Mouse (Mus musculus) midbrain, embryonic 12.5 days (tissue): ENCODE measurements around the gene Slc25a33. TPM values are rescaled to one million over a fixed set of nuclear protein-coding genes. Genes with fewer than 3 reads are reported as not detected.
"Not testable (repeated sequence)": the region's sequence is repeated elsewhere in the genome, so short reads cannot be mapped to it uniquely, and the experiment has no call there.

ENCODE experiments used
- ATAC-seq: fragments of 200-750 bp; cut with Nextera tagmentation; 2 replicates; pipeline ENCODE4 v1.8.0; 2017; ENCODE audit warnings: low read depth, moderate TSS enrichment, moderate library complexity; ENCODE audit not compliant: low FRiP score
- H3K27ac ChIP-seq: fragments of 300-500 bp; sonication (generic); replicated peaks from 2 replicates; pipeline ENCODE4 v1.5.1; 2016; ENCODE audit warnings: mild to moderate bottlenecking
- H3K27me3 ChIP-seq: fragments of 300-500 bp; sonication (generic); 2 replicates; pipeline ENCODE4 v1.6.1; 2016; ENCODE audit warnings: mild to moderate bottlenecking
- H3K36me3 ChIP-seq: fragments of 300-500 bp; sonication (generic); 2 replicates; pipeline ENCODE4 v1.6.1; 2016
- H3K4me1 ChIP-seq: fragments of 300-500 bp; sonication (generic); 2 replicates; pipeline ENCODE4 v1.6.1; 2016
- H3K4me2 ChIP-seq: fragments of 300-500 bp; sonication (generic); replicated peaks from 2 replicates; pipeline ENCODE4 v1.6.1; 2016; ENCODE audit warnings: mild to moderate bottlenecking, moderate library complexity
- H3K4me3 ChIP-seq: fragments of 300-500 bp; sonication (generic); 2 replicates; pipeline ENCODE4 v1.5.1; 2016; ENCODE audit warnings: mild to moderate bottlenecking
- H3K9ac ChIP-seq: fragments of 300-500 bp; sonication (generic); replicated peaks from 2 replicates; pipeline ENCODE4 v1.6.1; 2016; ENCODE audit warnings: mild to moderate bottlenecking, moderate library complexity
- H3K9me3 ChIP-seq: fragments of 300-500 bp; sonication (generic); 2 replicates; pipeline ENCODE4 v1.6.1; 2016; ENCODE audit warnings: mild to moderate bottlenecking
- WGBS: fragments of 180-500 bp; shearing (Covaris S2); methylation state at CpG from one replicate; pipeline ENCODE4 v1.1.7; 2016; 5-methylcytosine and 5-hydroxymethylcytosine counted together
- polyA plus RNA-seq: library from polyadenylated mRNA; unstranded; fragments of >200 nt; fragmentation: Nextera tagmentation; extraction: Ambion mirVana; gene quantifications from 2 replicates; pipeline ENCODE4 v1.2.1, GENCODE M21; 2016

Slc25a33 gene
- polyA plus RNA-seq, 1 experiment from 2014 or later, result 17.3 TPM

DNA sequence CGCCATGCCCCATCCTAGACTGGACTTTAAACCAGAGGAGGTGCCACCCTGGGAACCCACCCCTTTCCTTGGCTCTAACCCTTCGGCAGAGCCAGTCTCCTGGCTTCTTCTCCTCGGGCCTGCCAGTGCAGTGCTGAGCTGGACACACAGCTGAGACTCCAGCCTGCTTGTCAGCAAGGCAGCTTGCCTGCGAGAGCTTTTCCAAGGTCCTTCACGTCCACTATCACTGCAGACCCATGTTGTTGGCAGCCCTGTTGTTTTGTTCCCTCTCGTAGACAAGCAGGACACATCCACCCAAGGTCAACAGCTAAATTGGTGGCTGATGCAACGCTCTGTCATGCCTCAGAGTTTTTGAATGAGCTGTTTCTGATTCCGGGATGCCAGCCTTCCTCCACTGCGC lies 3.0 kb upstream of the Slc25a33 start:
- H3K9ac ChIP-seq, result no peak overlapping the region
- H3K4me2 ChIP-seq, result no peak overlapping the region
- WGBS, result 84% methylated on average over 9 of the region's 9 CpGs
- H3K4me1 ChIP-seq, result peaks cover 21% of the 10 kb centered on the region
- H3K4me3 ChIP-seq, result no peak overlapping the region
- peaks cover 24% of the 10 kb centered on the region for H3K27me3 ChIP-seq
- no peaks in the 10 kb centered on the region for H3K9me3 ChIP-seq
- ATAC-seq, result no peak
- H3K36me3 ChIP-seq, result no peaks in the 10 kb centered on the region
- H3K27ac ChIP-seq, result no peak overlapping the region

DNA sequence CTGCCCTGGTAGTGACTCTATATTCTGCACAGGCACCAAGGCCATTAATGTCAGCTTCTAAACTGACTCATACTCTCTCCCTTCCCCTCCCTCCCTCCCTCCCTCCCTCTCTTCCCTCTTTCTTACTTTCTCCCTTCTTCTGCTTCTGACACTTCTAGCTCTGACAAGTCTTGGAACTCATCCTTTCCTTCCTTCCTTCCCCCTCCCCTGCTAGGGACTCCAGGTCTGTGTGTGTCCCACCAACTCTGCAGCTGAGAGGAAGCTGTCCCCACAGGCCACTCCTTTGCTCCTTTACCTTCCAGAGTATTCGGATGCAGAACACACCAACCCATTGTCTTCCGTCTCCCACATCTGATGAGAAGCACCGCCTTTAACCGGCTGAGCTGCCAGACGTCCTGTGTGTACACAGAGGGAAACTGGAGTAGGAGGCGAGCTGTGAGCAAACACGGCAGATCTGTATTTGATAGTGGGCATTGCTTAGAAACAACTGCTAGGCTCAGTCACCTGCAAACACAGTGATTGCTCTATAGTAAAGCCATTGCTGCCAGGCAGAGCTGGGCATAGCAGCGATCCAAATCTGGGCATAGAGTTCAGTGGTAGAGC lies 1.8 kb upstream of the Slc25a33 start:
- Histone ChIP-seq H3K9ac (0 out of 2 replicates have a peak overlapping the region, but pooled peaks have one; percentile 7), H3K27ac (no peak overlapping the region), H3K4me3 (no peak overlapping the region), H3K4me2 (no peak overlapping the region), H3K36me3 (no peaks in the 10 kb centered on the region), H3K27me3 (peaks cover 24% of the 10 kb centered on the region), H3K4me1 (peaks cover 22% of the 10 kb centered on the region), H3K9me3 (no peaks in the 10 kb centered on the region)
- ATAC-seq, result no peak
- 35% methylated on average over 8 of the region's 8 CpGs for WGBS

DNA sequence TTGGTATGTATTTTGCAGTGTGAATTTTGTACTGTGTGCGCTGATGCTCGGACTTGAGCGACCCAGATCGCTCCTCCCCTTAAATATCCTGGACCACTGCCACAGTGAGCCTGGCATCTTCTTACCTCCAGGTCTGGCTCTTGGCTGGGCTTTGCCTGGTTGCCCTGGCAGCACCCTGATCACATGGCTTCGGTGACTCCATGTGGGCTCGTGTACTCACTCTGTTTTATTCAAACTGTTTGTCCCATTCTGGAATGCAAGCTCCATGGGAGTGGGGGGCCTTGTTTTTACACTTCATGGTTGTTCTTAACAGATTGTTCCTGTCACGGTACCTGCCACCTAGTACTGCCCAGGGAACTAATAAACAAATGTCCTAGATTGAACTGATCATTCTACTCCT lies 1.3 kb upstream of the Slc25a33 start:
- 74% methylated on average over 7 of the region's 7 CpGs for WGBS

DNA sequence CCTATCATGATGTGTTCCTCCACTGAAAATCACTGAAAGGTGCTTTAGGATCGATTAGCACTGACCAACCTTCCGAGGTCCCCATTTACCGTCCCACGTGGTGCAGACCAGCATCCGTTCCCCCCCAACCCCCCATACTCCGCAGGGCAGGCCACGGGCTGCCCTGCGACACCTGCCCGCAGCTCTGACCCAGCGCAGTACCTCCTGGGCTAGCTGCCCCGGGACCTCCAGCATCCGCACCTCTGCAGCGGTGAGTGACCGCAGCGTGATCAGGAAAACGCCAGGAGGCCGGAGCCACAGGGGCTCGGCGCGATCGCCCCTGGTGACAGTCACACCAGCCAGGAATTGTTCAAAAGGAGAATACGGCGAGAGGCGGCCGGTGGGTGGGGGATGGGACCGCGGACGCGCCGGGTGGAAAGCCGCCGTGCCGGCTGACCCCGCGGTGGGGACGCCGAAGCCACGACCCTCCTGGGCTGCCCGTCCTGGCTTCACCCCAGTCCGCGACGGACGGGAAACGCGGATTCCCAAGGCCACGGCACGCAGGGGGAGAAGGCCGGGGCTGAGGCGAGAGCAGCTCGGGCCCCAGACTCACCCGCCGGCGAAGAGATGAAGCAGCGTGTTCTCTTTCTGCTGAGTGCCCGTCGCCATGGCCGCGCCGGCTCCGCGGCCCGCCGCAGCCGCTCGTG lies 526 bp downstream of the Slc25a33 start:
- peak overlapping the region; percentile 73 for H3K4me3 ChIP-seq
- peak overlapping the region; percentile 83 for H3K27ac ChIP-seq
- peaks cover 24% of the 10 kb centered on the region for H3K27me3 ChIP-seq
- H3K9ac ChIP-seq, result peak overlapping the region; percentile 71
- H3K9me3 ChIP-seq, result no peaks in the 10 kb centered on the region
- peaks cover 22% of the 10 kb centered on the region for H3K4me1 ChIP-seq
- peak; percentile 75 for ATAC-seq
- no peaks in the 10 kb centered on the region for H3K36me3 ChIP-seq
- peak overlapping the region; percentile 72 for H3K4me2 ChIP-seq
- under 1% methylated on average over 64 of the region's 65 CpGs for WGBS

More for the DNA sequence above, 1.3 kb upstream of the Slc25a33 start:
- no peaks in the 10 kb centered on the region for H3K9me3 ChIP-seq
- H3K4me2 ChIP-seq, result no peak overlapping the region
- H3K4me3 ChIP-seq, result no peak overlapping the region
- H3K27me3 ChIP-seq, result peaks cover 24% of the 10 kb centered on the region
- H3K9ac ChIP-seq, result no peak overlapping the region
- H3K36me3 ChIP-seq, result no peaks in the 10 kb centered on the region
- H3K4me1 ChIP-seq, result peaks cover 22% of the 10 kb centered on the region
- H3K27ac ChIP-seq, result no peak overlapping the region
- ATAC-seq, result no peak

GRCm38 (mm10) chr4:149772394-149772793 lies 1.7 kb downstream of the Slc25a33 start:
- peaks cover 18% of the 10 kb centered on the region for H3K27me3 ChIP-seq
- H3K9ac ChIP-seq, result no peak overlapping the region
- 17% methylated on average over 2 of the region's 2 CpGs for WGBS
- H3K4me1 ChIP-seq, result peaks cover 22% of the 10 kb centered on the region
- no peaks in the 10 kb centered on the region for H3K36me3 ChIP-seq
- no peaks in the 10 kb centered on the region for H3K9me3 ChIP-seq
- ATAC-seq, result no peak
- H3K4me3 ChIP-seq, result no peak overlapping the region
- H3K4me2 ChIP-seq, result peak overlapping the region; percentile 72; the same call in 1 of the 2 replicates
- H3K27ac ChIP-seq, result no peak overlapping the region

- Histone ChIP-seq H3K4me1 (no peaks in the 10 kb centered on the region), H3K9me3 (no peaks in the 10 kb centered on the region), H3K36me3 (peaks cover 14% of the 10 kb centered on the region; the same call in 1 of the 2 replicates), H3K4me3 (no peak overlapping the region), H3K27me3 (no peaks in the 10 kb centered on the region), H3K9ac (no peak overlapping the region), H3K4me2 (no peak overlapping the region), H3K27ac (no peak overlapping the region)
- ATAC-seq, result no peak
- 94% methylated on average over 5 of the region's 5 CpGs for WGBS
Measured at GRCm38 (mm10) chr4:149765201-149765600, 8.9 kb downstream of the Slc25a33 start.

GRCm38 (mm10) chr4:149763335-149763734 lies 10.7 kb downstream of the Slc25a33 start:
- 86% methylated on average over 2 of the region's 2 CpGs for WGBS
- Histone ChIP-seq H3K27ac (no peak overlapping the region), H3K4me3 (no peak overlapping the region), H3K9ac (no peak overlapping the region), H3K4me1 (no peaks in the 10 kb centered on the region), H3K27me3 (no peaks in the 10 kb centered on the region), H3K9me3 (no peaks in the 10 kb centered on the region), H3K4me2 (no peak overlapping the region), H3K36me3 (peaks cover 14% of the 10 kb centered on the region; the same call in 1 of the 2 replicates)
- ATAC-seq, result no peak

DNA sequence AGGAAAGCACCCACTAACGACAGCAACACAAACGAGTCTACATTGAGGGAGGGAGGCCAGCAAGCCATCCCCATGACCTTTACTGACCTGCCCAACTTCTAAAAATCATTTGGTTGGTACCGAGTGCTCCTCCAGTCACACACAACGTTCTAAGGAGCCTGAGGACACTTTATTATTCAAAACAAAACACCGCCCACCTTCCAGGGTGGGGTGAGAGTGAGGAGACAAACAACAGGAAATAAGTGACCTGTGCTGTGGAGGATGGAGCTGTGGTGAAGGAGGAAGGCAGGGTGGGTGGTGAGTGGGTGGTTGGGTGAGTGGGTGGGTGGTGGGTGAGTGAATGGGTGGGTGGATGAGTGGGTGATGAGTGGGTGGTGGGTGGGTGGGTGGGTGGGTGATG lies 14.6 kb downstream of the Slc25a33 start:
- Histone ChIP-seq H3K4me3 (no peak overlapping the region), H3K9me3 (no peaks in the 10 kb centered on the region), H3K27me3 (no peaks in the 10 kb centered on the region; the same call in 1 of the 2 replicates), H3K4me1 (no peaks in the 10 kb centered on the region), H3K27ac (no peak overlapping the region), H3K9ac (no peak overlapping the region), H3K4me2 (no peak overlapping the region), H3K36me3 (peaks cover 14% of the 10 kb centered on the region; the same call in 1 of the 2 replicates)
- 77% methylated on average over 5 of the region's 5 CpGs for WGBS
- ATAC-seq, result no peak

- Histone ChIP-seq H3K9ac (no peak overlapping the region), H3K4me2 (no peak overlapping the region), H3K4me1 (no peaks in the 10 kb centered on the region), H3K36me3 (peaks cover 14% of the 10 kb centered on the region; the same call in 1 of the 2 replicates), H3K27ac (no peak overlapping the region), H3K9me3 (no peaks in the 10 kb centered on the region), H3K27me3 (peaks cover 7% of the 10 kb centered on the region; the same call in 1 of the 2 replicates), H3K4me3 (no peak overlapping the region)
- WGBS, result 80% methylated on average over 6 of the region's 6 CpGs
- no peak for ATAC-seq
Measured at GRCm38 (mm10) chr4:149758423-149758822, 15.7 kb downstream of the Slc25a33 start.

GRCm38 (mm10) chr4:149756546-149756945 lies 17.5 kb downstream of the Slc25a33 start:
- not testable (repeated sequence) for ATAC-seq, H3K27me3 ChIP-seq, H3K9me3 ChIP-seq, H3K27ac ChIP-seq, H3K4me2 ChIP-seq, H3K4me1 ChIP-seq, H3K36me3 ChIP-seq, H3K4me3 ChIP-seq, H3K9ac ChIP-seq
- 95% methylated on average over 7 of the region's 7 CpGs for WGBS

GRCm38 (mm10) chr4:149752836-149753235 lies 21.2 kb downstream of the Slc25a33 start:
- ATAC-seq, result peak; percentile 60; the same call in 1 of the 2 replicates
- H3K4me2 ChIP-seq, result no peak overlapping the region
- peaks cover 7% of the 10 kb centered on the region; the same call in 1 of the 2 replicates for H3K27me3 ChIP-seq
- H3K9me3 ChIP-seq, result no peaks in the 10 kb centered on the region
- no peak overlapping the region for H3K9ac ChIP-seq
- H3K4me3 ChIP-seq, result no peak overlapping the region
- 42% methylated on average over 3 of the region's 3 CpGs for WGBS
- peaks cover 3% of the 10 kb centered on the region; the same call in 1 of the 2 replicates for H3K36me3 ChIP-seq
- H3K4me1 ChIP-seq, result peaks cover 20% of the 10 kb centered on the region
- H3K27ac ChIP-seq, result no peak overlapping the region

GRCm38 (mm10) chr4:149752124-149752799 lies 21.8 kb downstream of the Slc25a33 start:
- ATAC-seq, result peak; percentile 78; the same call in 1 of the 2 replicates
- WGBS, result 22% methylated on average over 17 of the region's 17 CpGs
- no peak overlapping the region for H3K4me2 ChIP-seq
- peaks cover 3% of the 10 kb centered on the region; the same call in 1 of the 2 replicates for H3K36me3 ChIP-seq
- H3K27me3 ChIP-seq, result peaks cover 7% of the 10 kb centered on the region; the same call in 1 of the 2 replicates
- H3K4me1 ChIP-seq, result peaks cover 20% of the 10 kb centered on the region
- H3K9ac ChIP-seq, result no peak overlapping the region
- no peak overlapping the region for H3K27ac ChIP-seq
- no peaks in the 10 kb centered on the region for H3K9me3 ChIP-seq
- no peak overlapping the region for H3K4me3 ChIP-seq
